Mouse (Mus musculus): Measurements from ENCODE around the gene Derl3. TPM values are rescaled to one million over a fixed set of nuclear protein-coding genes. Genes with fewer than 3 reads are reported as not detected.

Derl3 gene
- polyA plus RNA-seq (2017; shearing (Covaris generic)) = 1 to 10 TPM; 2.4 to 5.9 TPM

DNA sequence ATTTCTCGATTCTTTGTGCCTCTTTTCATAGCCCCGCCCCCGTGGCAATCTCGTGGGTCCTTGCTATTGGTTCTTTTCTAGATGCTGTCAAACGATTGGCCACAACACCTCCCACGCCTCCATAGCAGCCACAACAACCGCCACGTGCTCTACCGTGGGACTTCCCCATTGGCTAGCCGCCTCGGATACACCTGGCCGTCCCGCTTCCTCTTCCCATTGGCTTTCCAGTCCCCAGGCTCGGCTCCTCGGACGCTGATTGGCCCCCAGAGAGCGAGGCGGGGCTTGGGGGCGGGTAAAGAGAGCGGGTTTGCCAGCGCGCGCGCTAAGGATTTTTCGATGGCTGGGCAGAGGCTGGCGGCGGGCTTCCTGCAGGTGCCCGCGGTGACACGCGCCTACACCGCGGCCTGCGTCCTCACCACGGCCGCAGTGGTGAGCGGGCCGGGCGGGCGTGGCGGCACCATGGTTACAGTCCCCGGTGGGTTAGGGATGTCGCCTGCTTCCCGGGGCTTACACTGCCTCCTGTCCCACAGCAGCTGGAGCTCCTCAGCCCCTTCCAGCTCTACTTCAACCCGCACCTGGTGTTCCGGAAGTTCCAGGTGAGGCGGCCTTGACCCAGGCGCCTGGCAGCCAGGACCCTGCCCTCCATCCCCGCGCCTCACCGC is at the start of gene Derl3:
TSS of gene Derl3 (plus strand) at position 325 of the 662 bp plus-strand sequence.

DNA sequence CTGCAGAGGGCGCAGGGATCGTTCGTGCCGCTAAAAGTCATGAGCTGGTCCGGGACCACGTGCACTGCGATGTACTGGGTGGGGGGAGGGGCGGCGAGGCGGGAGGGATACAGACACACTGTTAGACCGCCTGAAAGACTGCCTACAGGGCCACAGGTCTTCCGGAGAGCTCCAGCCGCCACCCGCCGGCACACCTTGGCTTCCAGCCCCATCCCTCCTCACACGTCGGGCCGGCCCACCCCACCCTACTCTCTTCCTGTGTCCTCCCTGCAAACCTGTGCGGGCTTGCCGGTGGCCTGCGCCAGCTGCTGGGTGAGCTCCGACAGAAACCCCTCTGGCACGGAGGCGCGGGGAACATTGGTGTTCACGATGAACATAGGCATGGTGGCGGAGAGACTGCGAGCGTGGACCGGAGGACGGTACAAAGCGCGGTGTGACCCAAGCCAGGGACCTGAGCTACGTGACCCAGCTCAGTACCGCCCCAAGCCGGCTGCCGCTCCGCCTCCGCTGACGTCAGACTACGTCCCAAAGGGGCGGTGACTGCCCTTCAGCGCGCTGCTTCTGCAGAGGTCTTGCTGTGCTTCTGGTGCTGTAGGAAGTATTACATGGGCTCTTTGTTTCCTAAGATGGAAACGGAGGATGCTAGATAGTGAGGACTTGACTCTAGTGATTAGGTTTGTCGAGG is 33.3 kb upstream of the Derl3 start, which contains the start of gene Mif:
TSS of gene Mif (minus strand) at position 455 of the 685 bp plus-strand sequence.

DNA sequence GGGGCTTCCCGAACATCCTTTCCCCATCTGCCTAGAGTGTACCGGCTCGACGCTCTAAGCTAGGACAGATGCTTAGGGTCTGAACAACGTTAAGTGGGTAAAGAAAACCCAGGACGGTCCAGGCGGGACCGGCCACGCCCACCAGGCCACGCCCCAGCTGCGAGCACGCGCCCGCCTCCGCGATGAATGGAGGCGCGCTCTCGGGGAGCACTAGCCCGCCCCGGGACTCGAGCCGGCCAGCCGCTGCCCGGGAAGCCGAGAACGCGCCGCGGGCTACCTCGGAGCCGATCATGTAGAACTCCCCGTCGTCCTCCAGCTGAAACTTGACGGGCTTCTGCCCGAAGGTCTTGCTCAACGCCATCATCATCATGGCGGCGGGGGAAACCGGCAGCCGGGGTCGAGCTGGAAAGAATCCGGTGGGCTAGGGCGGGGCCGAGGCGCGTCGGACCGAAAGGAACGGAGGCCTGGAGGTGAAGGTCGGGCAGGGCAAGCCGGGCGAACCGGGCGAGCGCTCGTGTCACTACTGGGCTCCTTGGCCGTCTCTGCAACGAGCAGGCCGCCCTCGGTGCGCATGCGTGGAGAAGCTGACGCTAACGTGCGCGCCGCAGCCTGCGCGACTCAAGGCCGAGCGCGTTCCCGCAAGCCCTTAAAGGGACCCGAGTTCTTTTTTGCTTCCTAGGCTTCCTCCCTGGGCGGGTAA is 28.0 kb downstream of the Derl3 start, which contains the start of gene Smarcb1:
TSS of gene Smarcb1 (minus strand) at position 592 of the 700 bp plus-strand sequence.

DNA sequence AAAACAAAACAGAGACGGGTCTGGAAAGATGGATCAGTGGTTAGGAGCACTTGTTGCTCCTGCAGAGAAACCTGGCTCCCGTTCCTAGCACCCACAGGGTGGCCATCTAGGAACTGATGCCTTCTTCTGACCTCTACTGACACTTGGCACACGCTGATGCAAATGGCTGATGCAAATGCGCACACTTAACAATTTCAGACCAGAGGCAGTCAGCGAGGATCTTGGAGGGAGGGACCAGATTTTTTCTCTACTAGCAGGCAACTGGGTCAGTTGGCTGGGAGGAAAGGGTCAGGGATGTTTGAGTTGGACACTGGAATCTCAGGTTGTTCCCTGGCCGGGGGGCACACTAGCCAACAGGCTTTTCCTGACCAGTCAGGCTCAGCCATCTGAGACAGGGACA is 39.7 kb downstream of the Derl3 start, which contains the start of gene Chchd10:
TSS of gene Chchd10 (plus strand) at position 240 of the 400 bp plus-strand sequence.

DNA sequence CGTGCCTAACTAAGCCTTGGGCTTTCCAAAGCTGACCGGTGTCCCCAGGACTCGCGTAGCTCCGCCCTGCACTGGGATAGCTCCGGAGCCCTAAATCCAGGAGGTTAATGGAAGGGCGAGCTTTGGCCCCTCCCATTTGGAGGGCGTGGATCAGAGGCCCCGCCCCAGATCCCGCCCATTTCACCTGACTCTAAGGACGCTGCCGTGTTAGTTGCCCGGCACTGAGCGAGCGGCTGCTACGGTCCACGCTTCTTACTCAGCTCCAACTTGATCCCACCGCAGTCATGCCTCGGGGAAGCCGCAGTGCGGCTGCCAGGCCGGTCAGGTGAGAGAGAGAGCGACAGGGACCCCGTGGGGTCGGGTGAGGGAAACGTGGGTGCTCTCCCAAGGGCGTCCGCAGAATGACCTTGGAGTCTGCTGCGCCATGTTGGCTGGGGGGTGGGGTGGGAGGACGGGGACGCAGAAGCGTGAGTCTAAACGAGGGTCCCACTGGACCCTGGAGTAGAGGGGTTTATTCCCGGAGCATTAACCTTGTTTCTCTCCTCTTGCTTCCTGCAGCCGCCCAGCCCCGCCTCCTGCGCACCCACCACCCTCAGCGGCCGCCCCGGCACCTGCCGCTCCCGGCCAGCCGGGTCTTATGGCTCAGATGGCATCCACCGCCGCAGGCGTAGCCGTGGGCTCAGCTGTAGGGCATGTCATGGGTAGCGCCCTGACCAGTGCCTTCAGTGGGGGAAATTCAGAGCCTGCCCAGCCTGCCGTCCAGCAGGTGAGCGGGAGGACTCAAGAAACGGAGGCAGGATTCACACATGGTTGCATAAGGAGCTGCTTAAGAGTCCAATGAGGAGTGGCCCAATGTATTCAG is 42.7 kb downstream of the Derl3 start, which contains the start of gene Mmp11:
TSS of gene Mmp11 (minus strand) at position 817 of the 862 bp plus-strand sequence.

DNA sequence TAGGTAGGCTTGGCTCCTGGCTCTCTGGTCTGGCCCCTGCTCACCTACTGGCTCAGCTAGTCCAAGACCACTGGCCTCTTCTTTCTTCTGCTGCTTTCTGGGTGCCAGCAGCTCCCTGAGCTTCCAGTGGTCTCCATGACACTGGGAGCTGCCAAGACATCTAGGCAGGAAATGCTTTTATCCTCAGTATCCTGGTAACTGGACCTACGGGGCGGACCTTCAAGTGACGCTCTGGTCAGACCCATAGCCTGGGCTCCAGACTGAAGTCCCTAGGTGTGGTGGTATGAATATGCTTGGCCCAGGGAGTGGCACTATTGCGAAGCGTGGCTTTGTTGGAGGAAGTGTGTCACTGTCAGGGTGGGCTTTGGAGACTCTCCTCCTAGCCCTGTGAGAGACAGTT is 47.3 kb downstream of the Derl3 start, which contains the start of gene Gm867:
TSS of gene Gm867 (minus strand) at position 153 of the 400 bp plus-strand sequence.

DNA sequence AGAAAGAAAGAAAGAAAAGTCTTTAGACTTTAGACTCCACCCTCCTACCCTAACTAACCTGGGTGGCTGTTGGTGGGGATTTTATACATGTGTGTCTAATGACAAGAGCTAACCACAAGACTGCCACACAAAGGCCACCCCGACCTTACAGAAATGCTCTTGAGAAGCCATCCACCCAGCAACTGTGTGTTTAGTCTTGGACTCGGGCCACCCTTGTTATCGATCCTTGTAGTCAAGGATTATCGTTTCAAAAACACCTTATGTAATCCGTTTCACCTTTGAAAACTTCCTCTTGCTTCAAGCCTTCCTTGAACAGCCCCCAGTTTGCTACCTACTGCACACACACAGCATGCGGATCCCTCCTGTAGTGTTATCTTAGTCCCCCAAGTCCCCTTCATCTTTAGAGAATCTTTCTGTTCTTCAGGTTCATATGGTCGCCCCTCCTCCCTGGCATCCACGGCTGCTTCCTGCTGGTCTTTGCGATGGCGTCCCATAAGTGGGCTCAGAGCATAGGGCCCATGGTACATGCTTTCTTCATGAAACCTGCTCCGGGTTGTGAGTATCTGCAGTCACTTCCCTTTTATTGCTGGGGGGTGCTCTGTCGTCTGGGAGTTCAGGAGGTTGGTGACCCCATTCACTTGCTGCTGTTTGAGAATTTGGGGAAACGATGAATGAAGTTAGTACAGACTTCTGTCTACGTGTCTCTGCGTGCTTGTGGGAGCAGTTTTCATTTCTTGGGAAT is 49.7 kb downstream of the Derl3 start, which contains the start of gene Vpreb3:
TSS of gene Vpreb3 (plus strand) at position 322 of the 742 bp plus-strand sequence.

Other genes starting within 250 kb of the Derl3 start
- gene Susd2, start 249.4 kb upstream of the Derl3 start, polyA plus RNA-seq (2017; shearing (Covaris generic)) = 10 to 100 TPM; 30.9 to 31.3 TPM
- 10 to 100 TPM; 47.2 to 65.3 TPM for gene Cabin1, start 129.1 kb upstream of the Derl3 start, polyA plus RNA-seq (2017; shearing (Covaris generic))
- gene Ddt, start 120.0 kb upstream of the Derl3 start, polyA plus RNA-seq (2017; shearing (Covaris generic)) = 10 to 100 TPM; 42.9 to 61.3 TPM
- not detected for gene Gm20441, start 112.5 kb upstream of the Derl3 start, polyA plus RNA-seq (2017; shearing (Covaris generic))
- gene Gstt3, start 112.0 kb upstream of the Derl3 start, polyA plus RNA-seq (2017; shearing (Covaris generic)) = 10 to 100 TPM; 10.3 to 11.1 TPM
- gene Gstt1, start 94.8 kb upstream of the Derl3 start, polyA plus RNA-seq (2017; shearing (Covaris generic)) = 1 to 10 TPM in 1 of 2 experiments, under 1 TPM in 1; 0.55 to 1.1 TPM
- gene Gstt4, start 70.9 kb upstream of the Derl3 start, polyA plus RNA-seq (2017; shearing (Covaris generic)) = not detected
- gene Gstt2, start 56.0 kb upstream of the Derl3 start, polyA plus RNA-seq (2017; shearing (Covaris generic)) = 10 to 100 TPM; 43.6 to 48.6 TPM
- 100 to 1,000 TPM; 429 to 460 TPM for gene Mif, start 33.2 kb upstream of the Derl3 start, polyA plus RNA-seq (2017; shearing (Covaris generic))
- 10 to 100 TPM; 89.6 to 97.4 TPM for gene Smarcb1, start 28.2 kb downstream of the Derl3 start, polyA plus RNA-seq (2017; shearing (Covaris generic))
- 100 to 1,000 TPM in 1 of 2 experiments, 10 to 100 TPM in 1; 47.4 to 109 TPM for gene Chchd10, start 39.7 kb downstream of the Derl3 start, polyA plus RNA-seq (2017; shearing (Covaris generic))
- 10 to 100 TPM in 1 of 2 experiments, 1 to 10 TPM in 1; 6.4 to 10.9 TPM for gene Mmp11, start 43.1 kb downstream of the Derl3 start, polyA plus RNA-seq (2017; shearing (Covaris generic))
- under 1 TPM in 1 of 2 experiments, not detected in 1; 0.40 TPM for gene Gm867, start 47.3 kb downstream of the Derl3 start, polyA plus RNA-seq (2017; shearing (Covaris generic))
- 1 to 10 TPM in 1 of 2 experiments, under 1 TPM in 1; 0.87 to 2.4 TPM for gene Vpreb3, start 49.6 kb downstream of the Derl3 start, polyA plus RNA-seq (2017; shearing (Covaris generic))
- 1 to 10 TPM in 1 of 2 experiments, under 1 TPM in 1; 0.96 to 1.3 TPM for gene Gm5134, start 61.1 kb downstream of the Derl3 start, polyA plus RNA-seq (2017; shearing (Covaris generic))
- gene Zfp280b, start 139.2 kb downstream of the Derl3 start, polyA plus RNA-seq (2017; shearing (Covaris generic)) = 10 to 100 TPM; 39.6 to 43.5 TPM
- under 1 TPM; 0.11 to 0.66 TPM for gene Slc5a4b, start 217.5 kb downstream of the Derl3 start, polyA plus RNA-seq (2017; shearing (Covaris generic))